Mouse (Mus musculus) CD4-positive, CD25-positive, alpha-beta regulatory T cell, adult 9 weeks (primary cell): ENCODE measurements around the gene Slc6a11. TPM values are rescaled to one million over a fixed set of nuclear protein-coding genes. Genes with fewer than 3 reads are reported as not detected.

Experiments
- polyA plus RNA-seq: library from polyadenylated mRNA; unstranded; fragments of 100-300 nt; shearing (Covaris generic); gene quantifications from one replicate; pipeline ENCODE4 v1.2.1, GENCODE M21; 2017

Slc6a11 gene
- 0.06 TPM for polyA plus RNA-seq

DNA sequence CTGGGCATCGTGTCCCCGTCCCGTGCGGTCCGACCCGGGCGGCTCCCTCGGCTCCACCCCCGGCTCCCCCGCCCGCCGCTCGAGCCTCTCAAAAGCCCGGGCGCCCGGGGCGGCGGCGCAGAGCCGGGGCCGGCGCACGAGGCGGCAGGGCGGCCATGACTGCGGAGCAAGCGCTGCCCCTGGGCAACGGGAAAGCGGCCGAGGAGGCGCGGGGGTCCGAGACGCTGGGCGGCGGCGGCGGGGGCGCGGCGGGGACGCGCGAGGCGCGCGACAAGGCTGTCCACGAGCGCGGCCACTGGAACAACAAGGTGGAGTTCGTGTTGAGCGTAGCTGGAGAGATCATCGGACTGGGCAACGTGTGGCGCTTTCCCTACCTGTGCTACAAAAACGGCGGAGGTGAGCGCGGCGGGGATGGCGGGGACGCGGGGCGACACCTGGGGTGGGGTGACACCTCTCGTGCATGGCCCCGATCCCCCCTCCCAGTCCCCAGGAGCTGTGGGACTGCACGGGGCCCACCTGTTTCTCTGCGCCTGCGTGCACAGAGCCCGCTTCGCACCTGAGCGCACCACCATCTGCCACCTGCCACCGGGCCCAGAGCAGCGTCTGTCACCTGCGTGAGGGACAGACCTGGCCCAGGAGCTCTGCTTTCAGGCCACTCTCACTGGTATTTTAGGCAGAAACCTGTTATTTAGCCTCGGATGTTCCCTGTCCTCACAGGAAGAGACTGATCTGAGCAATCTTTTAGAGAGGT lies at the start of gene Slc6a11:
TSS of gene Slc6a11 (plus strand) at position 120 of the 751 bp plus-strand sequence.

DNA sequence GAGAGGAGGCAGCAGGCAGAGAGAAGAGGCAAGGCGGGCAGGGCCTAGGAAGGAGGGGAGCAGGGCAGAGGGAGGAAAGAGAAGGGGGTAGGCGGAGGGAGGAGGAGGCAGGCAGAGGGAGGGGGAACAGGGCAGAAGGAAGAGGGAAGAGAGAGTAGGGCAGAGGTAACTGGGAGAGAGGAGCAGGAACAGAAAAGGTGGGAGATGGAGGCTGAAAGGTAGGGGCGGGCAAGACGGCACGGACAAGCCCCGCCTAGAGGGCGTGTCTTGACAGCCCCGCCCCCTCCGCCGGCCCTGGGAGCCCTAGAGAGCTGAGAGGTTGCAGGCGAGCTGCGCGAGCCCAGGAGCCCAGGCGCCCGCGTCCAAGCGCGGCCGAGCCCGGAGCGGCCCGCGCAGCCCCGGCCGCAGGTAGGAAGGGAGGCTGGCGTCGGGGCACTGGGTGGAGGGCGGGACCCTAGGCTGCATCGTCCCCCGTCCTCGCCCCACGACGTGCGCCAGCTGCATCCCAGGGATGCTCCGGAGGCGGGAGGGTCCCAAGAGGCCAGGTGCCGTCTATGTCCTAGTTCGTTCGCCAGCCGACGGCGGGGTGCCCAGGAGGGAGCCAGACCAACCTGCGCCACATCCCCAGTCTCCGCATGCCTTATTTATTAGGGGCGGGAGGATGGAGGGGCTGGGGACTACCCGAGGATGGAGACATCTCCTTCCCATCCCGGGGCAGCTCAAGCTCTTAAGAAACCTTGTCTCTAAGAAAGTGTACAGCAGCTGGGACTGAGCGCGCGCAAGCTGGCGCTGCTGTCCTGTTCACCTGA lies 151.6 kb downstream of the Slc6a11 start, which contains the start of gene Slc6a1:
TSS of gene Slc6a1 (plus strand) at position 167 of the 809 bp plus-strand sequence.

Other genes starting within 250 kb of the Slc6a11 start
- 0.07 TPM for gene Atp2b2, start 88.6 kb upstream of the Slc6a11 start, polyA plus RNA-seq
- gene Slc6a1, start 151.4 kb downstream of the Slc6a11 start, polyA plus RNA-seq: not detected